Mouse (Mus musculus): ENCODE results near the gene Sp2. TPM values are rescaled to one million over a fixed set of nuclear protein-coding genes. Genes with fewer than 3 reads are reported as not detected.

The Sp2 gene
- polyA plus RNA-seq, 1 experiment from 2014 or later = 12.9 TPM

- no peak for ATAC-seq (replicated peaks; ENCODE audit: insufficient number of reproducible peaks, insufficient read depth, low FRiP score, low read depth)
- Histone ChIP-seq H3K27ac (peak overlapping the region; percentile 99), H3K9ac (peak overlapping the region; percentile 36), H3K4me1 (replicated peaks) (peaks cover 71% of the 10 kb centered on the region), H3K36me3 (no peaks in the 10 kb centered on the region), H3K27me3 (no peaks in the 10 kb centered on the region), H3K4me2 (peak overlapping the region; percentile 54), H3K9me3 (replicated peaks) (no peaks in the 10 kb centered on the region), H3K4me3 (no peak overlapping the region)
- WGBS = 23% methylated on average over 6 of the region's 6 CpGs
These were observed 14.3 kb downstream of the Sp2 start for GRCm38 (mm10) chr11:96968476-96968875.

- Histone ChIP-seq H3K36me3 (peaks cover 2% of the 10 kb centered on the region; the same call in 1 of the 2 replicates), H3K4me3 (peak overlapping the region; percentile 14), H3K27me3 (no peaks in the 10 kb centered on the region), H3K27ac (peak overlapping the region; percentile 99), H3K4me2 (peak overlapping the region; percentile 54), H3K9ac (peak overlapping the region; percentile 36), H3K4me1 (replicated peaks) (peaks cover 69% of the 10 kb centered on the region), H3K9me3 (replicated peaks) (no peaks in the 10 kb centered on the region)
- ATAC-seq (replicated peaks; ENCODE audit: insufficient number of reproducible peaks, insufficient read depth, low FRiP score, low read depth) = no peak
- 45% methylated on average over 11 of the region's 11 CpGs for WGBS
These were observed 15.1 kb downstream of the Sp2 start for GRCm38 (mm10) chr11:96967544-96968269.

- H3K9ac ChIP-seq = no peak overlapping the region
- ATAC-seq (replicated peaks; ENCODE audit: insufficient number of reproducible peaks, insufficient read depth, low FRiP score, low read depth) = no peak
These were observed 15.7 kb downstream of the Sp2 start for GRCm38 (mm10) chr11:96966914-96967543.

GRCm38 (mm10) chr11:96966172-96966571, 16.6 kb downstream of the Sp2 start:
- Histone ChIP-seq H3K4me1 (replicated peaks) (peaks cover 54% of the 10 kb centered on the region), H3K4me3 (no peak overlapping the region), H3K36me3 (peaks cover 16% of the 10 kb centered on the region), H3K27me3 (no peaks in the 10 kb centered on the region), H3K9me3 (replicated peaks) (no peaks in the 10 kb centered on the region), H3K27ac (no peak overlapping the region), H3K4me2 (no peak overlapping the region), H3K9ac (no peak overlapping the region)
- ATAC-seq (replicated peaks; ENCODE audit: insufficient number of reproducible peaks, insufficient read depth, low FRiP score, low read depth) = no peak
- WGBS = 83% methylated on average over 3 of the region's 3 CpGs

More at GRCm38 (mm10) chr11:96966914-96967543, 15.7 kb downstream of the Sp2 start:
- H3K36me3 ChIP-seq = peaks cover 8% of the 10 kb centered on the region; the same call in 1 of the 2 replicates
- H3K9me3 ChIP-seq (replicated peaks) = no peaks in the 10 kb centered on the region
- 68% methylated on average over 13 of the region's 13 CpGs for WGBS
- no peaks in the 10 kb centered on the region for H3K27me3 ChIP-seq
- peaks cover 62% of the 10 kb centered on the region for H3K4me1 ChIP-seq (replicated peaks)
- H3K27ac ChIP-seq = peak overlapping the region; percentile 99
- peak overlapping the region; percentile 54 for H3K4me2 ChIP-seq
- peak overlapping the region; percentile 14 for H3K4me3 ChIP-seq

GRCm38 (mm10) chr11:96963580-96963979, 19.2 kb downstream of the Sp2 start:
- ATAC-seq (replicated peaks; ENCODE audit: insufficient number of reproducible peaks, insufficient read depth, low FRiP score, low read depth) = peak; percentile 73; the same call in 1 of the 2 replicates
- WGBS = 18% methylated on average over 8 of the region's 8 CpGs
- peaks cover 28% of the 10 kb centered on the region for H3K4me1 ChIP-seq (replicated peaks)
- no peak overlapping the region for H3K4me3 ChIP-seq
- no peaks in the 10 kb centered on the region for H3K27me3 ChIP-seq
- H3K27ac ChIP-seq = no peak overlapping the region
- H3K4me2 ChIP-seq = no peak overlapping the region
- peaks cover 33% of the 10 kb centered on the region for H3K36me3 ChIP-seq
- H3K9me3 ChIP-seq (replicated peaks) = no peaks in the 10 kb centered on the region
- peak overlapping the region; percentile 11; the same call in 1 of the 2 replicates for H3K9ac ChIP-seq

- Histone ChIP-seq H3K9me3 (replicated peaks) (no peaks in the 10 kb centered on the region), H3K4me1 (replicated peaks) (no peaks in the 10 kb centered on the region), H3K4me3 (no peak overlapping the region), H3K9ac (no peak overlapping the region), H3K27me3 (no peaks in the 10 kb centered on the region), H3K27ac (no peak overlapping the region), H3K4me2 (no peak overlapping the region), H3K36me3 (peaks cover 79% of the 10 kb centered on the region)
- WGBS = 90% methylated on average over 10 of the region's 10 CpGs
- ATAC-seq (replicated peaks; ENCODE audit: insufficient number of reproducible peaks, insufficient read depth, low FRiP score, low read depth) = no peak
These were observed 25.5 kb downstream of the Sp2 start for GRCm38 (mm10) chr11:96957061-96957805.

- H3K4me3 ChIP-seq = no peak overlapping the region
- WGBS = 58% methylated on average over 20 of the region's 20 CpGs
- no peak overlapping the region for H3K9ac ChIP-seq
- H3K27me3 ChIP-seq = no peaks in the 10 kb centered on the region
- peaks cover 75% of the 10 kb centered on the region for H3K36me3 ChIP-seq
- H3K4me1 ChIP-seq (replicated peaks) = no peaks in the 10 kb centered on the region
- no peaks in the 10 kb centered on the region for H3K9me3 ChIP-seq (replicated peaks)
- no peak overlapping the region for H3K27ac ChIP-seq
- ATAC-seq (replicated peaks; ENCODE audit: insufficient number of reproducible peaks, insufficient read depth, low FRiP score, low read depth) = 0 out of 2 replicates have a peak, but pooled peaks have one; percentile 20
- no peak overlapping the region for H3K4me2 ChIP-seq
These were observed 26.6 kb downstream of the Sp2 start for GRCm38 (mm10) chr11:96956009-96956724.

- Histone ChIP-seq H3K27me3 (no peaks in the 10 kb centered on the region), H3K36me3 (peaks cover 71% of the 10 kb centered on the region), H3K9me3 (replicated peaks) (no peaks in the 10 kb centered on the region), H3K9ac (no peak overlapping the region), H3K4me1 (replicated peaks) (no peaks in the 10 kb centered on the region), H3K4me3 (no peak overlapping the region), H3K27ac (no peak overlapping the region), H3K4me2 (no peak overlapping the region)
- no peak for ATAC-seq (replicated peaks; ENCODE audit: insufficient number of reproducible peaks, insufficient read depth, low FRiP score, low read depth)
- 81% methylated on average over 4 of the region's 4 CpGs for WGBS
These were observed 27.7 kb downstream of the Sp2 start for GRCm38 (mm10) chr11:96955094-96955493.

GRCm38 (mm10) chr11:96952896-96953295, 29.9 kb downstream of the Sp2 start:
- H3K27ac ChIP-seq = no peak overlapping the region
- H3K4me1 ChIP-seq (replicated peaks) = no peaks in the 10 kb centered on the region
- peaks cover 62% of the 10 kb centered on the region for H3K36me3 ChIP-seq
- WGBS = 74% methylated on average over 6 of the region's 6 CpGs
- no peaks in the 10 kb centered on the region for H3K27me3 ChIP-seq
- no peak overlapping the region for H3K4me2 ChIP-seq
- H3K9me3 ChIP-seq (replicated peaks) = no peaks in the 10 kb centered on the region
- no peak for ATAC-seq (replicated peaks; ENCODE audit: insufficient number of reproducible peaks, insufficient read depth, low FRiP score, low read depth)
- H3K9ac ChIP-seq = no peak overlapping the region
- H3K4me3 ChIP-seq = no peak overlapping the region

GRCm38 (mm10) chr11:96952426-96952825, 30.3 kb downstream of the Sp2 start:
- Histone ChIP-seq H3K9ac (no peak overlapping the region), H3K36me3 (peaks cover 60% of the 10 kb centered on the region), H3K9me3 (replicated peaks) (no peaks in the 10 kb centered on the region), H3K4me3 (no peak overlapping the region), H3K27me3 (no peaks in the 10 kb centered on the region), H3K27ac (no peak overlapping the region), H3K4me2 (no peak overlapping the region), H3K4me1 (replicated peaks) (no peaks in the 10 kb centered on the region)
- 74% methylated on average over 10 of the region's 10 CpGs for WGBS
- ATAC-seq (replicated peaks; ENCODE audit: insufficient number of reproducible peaks, insufficient read depth, low FRiP score, low read depth) = no peak

- WGBS = 97% methylated on average over 3 of the region's 3 CpGs
- Histone ChIP-seq H3K9me3 (replicated peaks) (no peaks in the 10 kb centered on the region), H3K27me3 (no peaks in the 10 kb centered on the region), H3K4me2 (no peak overlapping the region), H3K9ac (no peak overlapping the region), H3K36me3 (peaks cover 43% of the 10 kb centered on the region), H3K4me1 (replicated peaks) (no peaks in the 10 kb centered on the region), H3K4me3 (no peak overlapping the region), H3K27ac (no peak overlapping the region)
- ATAC-seq (replicated peaks; ENCODE audit: insufficient number of reproducible peaks, insufficient read depth, low FRiP score, low read depth) = no peak
These were observed 32.0 kb downstream of the Sp2 start for GRCm38 (mm10) chr11:96950767-96951166.

Data from heart, embryonic 15.5 days (tissue).